Mouse (Mus musculus) lung, embryonic 16.5 days (tissue): Measurements from ENCODE around the gene Gm17655. TPM values are rescaled to one million over a fixed set of nuclear protein-coding genes. Genes with fewer than 3 reads are reported as not detected.

Experiments used
- polyA plus RNA-seq: library from polyadenylated mRNA; unstranded; fragments of >200 nt; fragmentation: Nextera tagmentation; extraction: Ambion mirVana; gene quantifications from 2 replicates; pipeline ENCODE4 v1.2.1, GENCODE M21; 2015

Gene Gm17655
- polyA plus RNA-seq, 1 experiment from 2014 or later = 6.0 TPM

Other genes with a start within 250 kb of the Gm17655 start
- gene Gm15446, start 149.1 kb downstream of the Gm17655 start, polyA plus RNA-seq = 0.48 and 0.68 TPM in 2 replicates
- gene Zfp932, start 76.0 kb downstream of the Gm17655 start, polyA plus RNA-seq = 17.8 and 18.2 TPM in 2 replicates
- 1.4 and 1.6 TPM in 2 replicates for gene Gm35315, start 21.9 kb upstream of the Gm17655 start, polyA plus RNA-seq
- gene Plcxd1, start 27.5 kb upstream of the Gm17655 start, polyA plus RNA-seq = 3.0 and 3.9 TPM in 2 replicates
- gene Gtpbp6, start 35.7 kb upstream of the Gm17655 start, polyA plus RNA-seq = 34.6 and 34.8 TPM in 2 replicates
- gene Zfp605, start 37.6 kb upstream of the Gm17655 start, polyA plus RNA-seq = 3.6 and 3.7 TPM in 2 replicates
- gene Chfr, start 63.3 kb upstream of the Gm17655 start, polyA plus RNA-seq = 41.0 and 43.4 TPM in 2 replicates
- 18.2 and 18.4 TPM in 2 replicates for gene Golga3, start 104.2 kb upstream of the Gm17655 start, polyA plus RNA-seq
- gene Ankle2, start 158.5 kb upstream of the Gm17655 start, polyA plus RNA-seq = 20.9 and 23.9 TPM in 2 replicates
- gene Pgam5, start 197.4 kb upstream of the Gm17655 start, polyA plus RNA-seq = 51.3 and 52.9 TPM in 2 replicates
- 12.0 and 14.0 TPM in 2 replicates for gene Pxmp2, start 213.7 kb upstream of the Gm17655 start, polyA plus RNA-seq
- gene Pole, start 213.8 kb upstream of the Gm17655 start, polyA plus RNA-seq = 28.7 and 30.7 TPM in 2 replicates